8 mouse cellular contexts compared by ENCODE assay signal in the genomic region with DNA sequence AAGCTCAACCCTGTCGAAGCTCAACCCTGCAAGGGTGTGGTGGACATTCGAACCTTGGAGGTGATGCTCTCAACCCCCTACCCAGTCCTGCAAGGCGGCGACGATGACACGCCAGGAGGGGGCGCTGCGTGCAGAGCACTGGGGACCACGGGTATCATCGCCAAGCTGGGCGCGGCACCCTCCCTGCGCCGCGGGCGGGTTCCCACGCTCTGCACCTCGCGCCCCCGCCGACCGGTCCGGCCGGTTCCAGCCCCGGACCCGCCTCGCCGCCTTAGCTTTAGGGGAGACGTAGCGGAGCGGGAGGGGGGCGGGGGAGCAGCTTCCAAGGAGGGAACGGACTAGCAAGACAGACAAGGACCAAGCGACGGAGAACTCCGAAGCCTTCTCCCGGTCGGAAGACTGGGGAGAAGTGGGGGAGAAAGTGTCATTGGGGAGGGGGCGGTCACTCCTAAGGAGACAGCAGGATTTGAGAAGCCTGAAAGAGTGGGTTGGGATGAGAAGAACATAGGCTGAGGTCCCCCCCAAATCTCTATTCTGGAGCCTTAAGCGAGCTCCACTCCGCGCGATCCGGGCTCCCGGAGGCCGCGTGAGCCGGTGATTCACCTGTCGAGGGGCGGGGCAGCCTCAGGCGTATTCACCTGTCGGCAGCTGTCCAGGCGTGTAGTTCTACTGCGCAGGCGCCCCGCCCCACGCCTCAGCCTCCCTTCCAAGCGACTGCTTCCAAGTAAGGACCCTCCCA. TPM values are rescaled to one million over a fixed set of nuclear protein-coding genes. Genes with fewer than 3 reads are reported as not detected.
DNase-seq lines count a peak whose midpoint lies in the region; ATAC-seq and TF ChIP-seq lines count a peak whose summit lies in the region.

No protein-coding gene starts in this region.

- DNase-seq in cerebellum, adult 11 months: peak; percentile 22
- DNase-seq in forebrain, postnatal 0 days: peak; percentile 82
- peak; percentile 76 for DNase-seq in heart, postnatal 36 days
- DNase-seq in kidney, postnatal 4 days: peak; percentile 86 to 91
- peak; percentile 66 for DNase-seq in ovary, postnatal 14 days (ENCODE audit: low spot score)
- peak; percentile 98 for DNase-seq in thymus, postnatal 4 days

- H3K27ac ChIP-seq in forebrain, postnatal 0 days (ENCODE audit: low read depth, low read length): 0 out of 2 replicates have a peak overlapping the region, but pooled peaks have one; percentile 35
- H3K27ac ChIP-seq in lung, embryonic 15.5 days: peak overlapping the region; percentile 83

- H3K4me3 ChIP-seq in E14TG2a.4 (replicated peaks; ENCODE audit: low read length): peak overlapping the region; percentile 80
- H3K4me3 ChIP-seq in forebrain, postnatal 0 days (ENCODE audit: low read depth, low read length): peak overlapping the region; percentile 59
- peak overlapping the region; percentile 45 for H3K4me3 ChIP-seq in lung, embryonic 15.5 days

- no peaks in the 10 kb centered on the region for H3K9me3 ChIP-seq in E14TG2a.4 (ENCODE audit: low read length)
- no peaks in the 10 kb centered on the region for H3K9me3 ChIP-seq in forebrain, postnatal 0 days (ENCODE audit: low read length)
- H3K9me3 ChIP-seq in lung, embryonic 15.5 days: no peaks in the 10 kb centered on the region

- ATAC-seq in forebrain, postnatal 0 days: peak; percentile 69
- peak; percentile 50 for ATAC-seq in lung, embryonic 15.5 days (ENCODE audit: borderline replicate concordance, extremely low read depth, low FRiP score, low TSS enrichment)

- TF ChIP-seq CTCF in E14TG2a.4 (conservative IDR thresholded peaks at IDR 0.05; ENCODE audit: low read length): peak; percentile 35; the same call in 1 of the 2 replicates
- peak; percentile 87 for TF ChIP-seq CTCF in forebrain, postnatal 0 days (IDR thresholded peaks at IDR 0.05; ENCODE audit: low read depth)

- peaks cover 46% of the 10 kb centered on the region for H3K27me3 ChIP-seq in E14TG2a.4 (ENCODE audit: insufficient read depth, low read length)
- no peaks in the 10 kb centered on the region for H3K27me3 ChIP-seq in forebrain, postnatal 0 days (ENCODE audit: insufficient read depth, low read length)
- H3K27me3 ChIP-seq in lung, embryonic 15.5 days: no peaks in the 10 kb centered on the region

- peaks cover 60% of the 10 kb centered on the region for H3K4me1 ChIP-seq in E14TG2a.4 (replicated peaks; ENCODE audit: low read depth, low read length)
- H3K4me1 ChIP-seq in forebrain, postnatal 0 days (ENCODE audit: insufficient read depth): peaks cover 8% of the 10 kb centered on the region
- peaks cover 44% of the 10 kb centered on the region for H3K4me1 ChIP-seq in lung, embryonic 15.5 days

- intact Hi-C loops in heart, postnatal 36 days (cut with DNase I): no loop called here

- H3K4me2 ChIP-seq in forebrain, postnatal 0 days (ENCODE audit: low read depth): peak overlapping the region; percentile 93
- peak overlapping the region; percentile 82 for H3K4me2 ChIP-seq in lung, embryonic 15.5 days

- peak overlapping the region; percentile 68 for H3K9ac ChIP-seq in forebrain, postnatal 0 days
- peak overlapping the region; percentile 35 for H3K9ac ChIP-seq in lung, embryonic 15.5 days

- peaks cover 26% of the 10 kb centered on the region for H3K36me3 ChIP-seq in E14TG2a.4 (ENCODE audit: insufficient read depth, low read length)
- H3K36me3 ChIP-seq in forebrain, postnatal 0 days (ENCODE audit: insufficient read depth): no peaks in the 10 kb centered on the region
- H3K36me3 ChIP-seq in lung, embryonic 15.5 days: 0 out of 2 replicates have a peak, but pooled peaks cover 12% of the 10 kb centered on the region

- WGBS in forebrain, postnatal 0 days: 1% methylated on average over 54 of the region's 58 CpGs
- 1% methylated on average over 54 of the region's 58 CpGs for WGBS in lung, embryonic 15.5 days

RNA-seq across cellular contexts. Expression of gene Notch3, which starts 4.4 kb away (rescaled TPM):
- 13.5 and 22.5 TPM in 2 replicates for total RNA-seq in forebrain, postnatal 0 days (2014; rRNA removed)
- 2.3 and 3.3 TPM in 2 replicates for polyA plus RNA-seq in forebrain, postnatal 0 days (2015; fragmentation: Nextera tagmentation; extraction: Ambion mirVana)
- total RNA-seq in heart, postnatal 36 days (2021): 10 to 100 TPM; 25.1 to 26.4 TPM
- polyA plus RNA-seq in lung, embryonic 15.5 days (2015; fragmentation: Nextera tagmentation; extraction: Ambion mirVana): 18.2 and 19.8 TPM in 2 replicates

RNA-seq across cellular contexts. Expression of gene Ephx3, which starts 27.1 kb away (rescaled TPM):
- 0.29 TPM in 1 of 2 replicates, not detected in the other for total RNA-seq in forebrain, postnatal 0 days (2014; rRNA removed)
- 0.08 and 0.11 TPM in 2 replicates for polyA plus RNA-seq in forebrain, postnatal 0 days (2015; fragmentation: Nextera tagmentation; extraction: Ambion mirVana)
- under 1 TPM; 0.92 to 0.97 TPM for total RNA-seq in heart, postnatal 36 days (2021)
- polyA plus RNA-seq in lung, embryonic 15.5 days (2015; fragmentation: Nextera tagmentation; extraction: Ambion mirVana): 0.11 TPM in 2 replicates

Comparison
In these comparisons a context has a peak if more than half of its experiments do, and no peak if none do; other contexts are left out.
1. Peak in every context shown above with its lines: DNase-seq, ATAC-seq, H3K4me3 ChIP-seq and H3K27ac ChIP-seq.
2. DNase-seq: peak in every context shown above with its lines; median percentile 98 in thymus, postnatal 4 days; 88 in kidney, postnatal 4 days; 82 in forebrain, postnatal 0 days; 76 in heart, postnatal 36 days; 66 in ovary, postnatal 14 days; 22 in cerebellum, adult 11 months.